Mouse (Mus musculus): ENCODE results near the gene Setd1a. TPM values are rescaled to one million over a fixed set of nuclear protein-coding genes. Genes with fewer than 3 reads are reported as not detected.
"Not testable (repeated sequence)": the region's sequence is repeated elsewhere in the genome, so short reads cannot be mapped to it uniquely, and the experiment has no call there.

The Setd1a gene
- total and polyA plus RNA-seq, 2 experiments from 2014 or later, result 16.4 to 18.0 TPM

DNA sequence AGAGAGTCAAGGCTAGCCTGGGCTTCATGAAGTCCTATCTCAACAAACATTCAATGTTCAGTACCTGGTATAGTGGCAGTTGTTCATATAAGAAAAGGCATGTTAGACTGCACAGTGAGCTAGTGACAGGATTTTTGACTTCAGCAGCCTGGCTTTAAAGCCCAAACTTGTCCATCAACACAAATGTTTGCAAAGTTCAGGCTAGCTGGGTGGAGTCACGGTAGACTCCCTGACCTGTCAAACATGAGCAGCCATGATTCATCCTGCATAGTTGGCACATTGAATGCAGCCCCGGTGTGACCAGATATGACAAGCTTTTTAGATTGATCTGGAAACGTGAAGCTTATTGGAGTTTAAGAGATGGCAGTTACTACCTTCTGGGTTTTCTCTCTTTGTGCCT lies 4.4 kb upstream of the Setd1a start:
- ATAC-seq (ENCODE audit: low FRiP score) (no peak), DNase-seq (ENCODE audit: low spot score) (no peak)
- Histone ChIP-seq H3K4me1 (ENCODE audit: insufficient read depth, low read length) (no peaks in the 10 kb centered on the region; the same call in 1 of the 2 replicates), H3K27me3 (ENCODE audit: insufficient read depth, low read length) (no peaks in the 10 kb centered on the region), H3K4me3 (ENCODE audit: low read depth, low read length) (no peak overlapping the region), H3K9ac (replicated peaks; ENCODE audit: low read length, poor library complexity, severe bottlenecking) (no peak overlapping the region), H3K9me3 (ENCODE audit: low read length) (no peaks in the 10 kb centered on the region), H3K27ac (ENCODE audit: low read depth, low read length) (no peak overlapping the region), H3K36me3 (ENCODE audit: insufficient read depth, low read length) (peaks cover 15% of the 10 kb centered on the region), H3K4me2 (ENCODE audit: low read depth, low read length, poor library complexity, severe bottlenecking) (no peak overlapping the region)
- 86% methylated on average over 3 of the region's 3 CpGs for WGBS
- no peak for TF ChIP-seq CTCF (IDR thresholded peaks at IDR 0.05)

DNA sequence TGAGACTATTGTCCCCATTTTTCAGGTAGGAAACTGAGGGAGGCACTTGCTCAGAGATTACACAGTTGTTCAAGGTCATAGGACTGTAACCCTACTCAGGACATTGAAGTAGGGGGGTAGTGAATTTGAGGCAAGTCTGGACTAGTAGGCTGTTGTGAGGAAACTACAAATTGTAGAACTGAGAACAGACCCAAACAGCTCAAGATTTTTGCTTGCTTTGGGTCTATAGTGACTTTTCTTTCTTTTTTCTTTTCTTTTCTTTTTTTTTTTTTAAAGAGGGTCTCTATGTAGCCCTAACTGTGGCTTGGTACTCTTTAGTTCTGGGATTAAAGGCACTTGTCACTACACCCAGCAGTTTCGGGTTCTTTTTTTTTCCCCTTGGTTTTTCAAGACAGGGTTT lies 3.9 kb upstream of the Setd1a start:
- Histone ChIP-seq H3K36me3 (ENCODE audit: insufficient read depth, low read length) (peaks cover 10% of the 10 kb centered on the region), H3K27ac (ENCODE audit: low read depth, low read length) (no peak overlapping the region), H3K4me2 (ENCODE audit: low read depth, low read length, poor library complexity, severe bottlenecking) (no peak overlapping the region), H3K9me3 (ENCODE audit: low read length) (no peaks in the 10 kb centered on the region), H3K9ac (replicated peaks; ENCODE audit: low read length, poor library complexity, severe bottlenecking) (no peak overlapping the region), H3K4me1 (ENCODE audit: insufficient read depth, low read length) (no peaks in the 10 kb centered on the region; the same call in 1 of the 2 replicates), H3K27me3 (ENCODE audit: insufficient read depth, low read length) (no peaks in the 10 kb centered on the region), H3K4me3 (ENCODE audit: low read depth, low read length) (no peak overlapping the region)
- ATAC-seq (ENCODE audit: low FRiP score) (no peak), DNase-seq (ENCODE audit: low spot score) (no peak)
- no peak for TF ChIP-seq CTCF (IDR thresholded peaks at IDR 0.05)
- WGBS, result 73% methylated on average over 1 of the region's 1 CpGs

DNA sequence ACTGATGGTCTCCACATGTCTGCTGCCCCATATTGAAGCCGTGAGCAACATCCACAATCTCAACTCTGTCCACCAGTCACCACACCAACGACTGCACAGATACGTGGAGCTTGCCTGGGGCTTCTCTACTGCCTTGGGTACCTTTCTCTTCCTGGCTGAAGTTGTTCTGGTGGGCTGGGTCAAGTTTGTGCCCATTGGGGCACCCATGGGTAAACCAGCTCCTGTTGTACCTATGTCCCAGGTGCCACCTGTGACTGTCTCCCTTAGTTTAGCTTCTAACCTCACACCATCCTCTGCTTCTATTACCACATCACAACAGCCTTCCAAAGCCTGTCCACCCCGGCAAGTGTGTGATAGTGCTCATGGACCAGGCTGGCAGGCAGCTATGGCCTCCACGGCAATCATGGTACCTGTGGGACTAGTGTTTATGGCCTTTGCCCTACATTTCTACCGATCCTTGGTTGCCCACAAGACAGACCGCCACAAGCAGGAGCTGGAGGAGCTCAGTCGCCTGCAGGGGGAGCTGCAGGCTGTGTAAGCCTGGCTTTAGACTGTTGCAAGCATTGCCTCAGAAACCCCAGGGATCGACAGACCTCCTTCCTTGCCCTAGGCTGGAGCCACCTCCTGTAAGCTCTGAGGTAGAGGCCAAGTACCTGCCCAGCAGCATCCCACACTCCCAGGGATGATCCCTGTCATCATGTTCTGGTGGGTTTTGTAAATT lies 2.6 kb upstream of the Setd1a start:
- 43% methylated on average over 9 of the region's 9 CpGs for WGBS
- no peak overlapping the region for H3K4me3 ChIP-seq (ENCODE audit: low read depth, low read length)
- no peak overlapping the region for H3K27ac ChIP-seq (ENCODE audit: low read depth, low read length)
- H3K4me1 ChIP-seq (ENCODE audit: insufficient read depth, low read length), result no peaks in the 10 kb centered on the region; the same call in 1 of the 2 replicates
- peak; percentile 80 for DNase-seq (ENCODE audit: low spot score)
- H3K9ac ChIP-seq (replicated peaks; ENCODE audit: low read length, poor library complexity, severe bottlenecking), result no peak overlapping the region
- no peaks in the 10 kb centered on the region for H3K36me3 ChIP-seq (ENCODE audit: insufficient read depth, low read length)
- no peaks in the 10 kb centered on the region for H3K9me3 ChIP-seq (ENCODE audit: low read length)
- no peak for ATAC-seq (ENCODE audit: low FRiP score)
- peak; percentile 73 for TF ChIP-seq CTCF (IDR thresholded peaks at IDR 0.05)
- no peak overlapping the region for H3K4me2 ChIP-seq (ENCODE audit: low read depth, low read length, poor library complexity, severe bottlenecking)
- no peaks in the 10 kb centered on the region for H3K27me3 ChIP-seq (ENCODE audit: insufficient read depth, low read length)

DNA sequence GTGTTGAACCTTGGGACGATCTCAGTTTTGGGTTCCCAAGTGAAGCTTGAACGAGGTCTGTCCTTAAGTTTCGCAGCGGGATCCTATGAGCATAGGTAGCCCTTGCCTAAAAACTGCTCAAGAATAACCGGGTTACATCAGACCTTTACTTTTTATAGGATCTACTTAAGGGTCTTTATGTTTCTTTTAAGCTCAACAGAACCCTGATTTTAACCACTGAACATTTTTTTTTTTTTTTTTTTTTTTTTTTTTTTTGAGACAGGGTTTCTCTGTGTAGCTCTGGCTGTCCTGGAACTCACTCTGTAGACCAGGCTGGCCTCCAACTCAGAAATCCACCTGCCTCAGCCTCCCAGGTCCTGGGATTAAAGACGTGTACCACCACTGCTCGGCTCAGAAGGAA lies 633 bp upstream of the Setd1a start:
- peaks cover 11% of the 10 kb centered on the region for H3K36me3 ChIP-seq (ENCODE audit: insufficient read depth, low read length)
- peak overlapping the region; percentile 99 for H3K27ac ChIP-seq (ENCODE audit: low read depth, low read length)
- H3K4me3 ChIP-seq (ENCODE audit: low read depth, low read length), result peak overlapping the region; percentile 78
- not testable (repeated sequence) for ATAC-seq (ENCODE audit: low FRiP score); H3K27me3 ChIP-seq (ENCODE audit: insufficient read depth, low read length); DNase-seq (ENCODE audit: low spot score); H3K4me1 ChIP-seq (ENCODE audit: insufficient read depth, low read length); H3K9me3 ChIP-seq (ENCODE audit: low read length)
- peak overlapping the region; percentile 89 for H3K4me2 ChIP-seq (ENCODE audit: low read depth, low read length, poor library complexity, severe bottlenecking)
- 73% methylated on average over 7 of the region's 7 CpGs for WGBS
- H3K9ac ChIP-seq (replicated peaks; ENCODE audit: low read length, poor library complexity, severe bottlenecking), result peak overlapping the region; percentile 90

DNA sequence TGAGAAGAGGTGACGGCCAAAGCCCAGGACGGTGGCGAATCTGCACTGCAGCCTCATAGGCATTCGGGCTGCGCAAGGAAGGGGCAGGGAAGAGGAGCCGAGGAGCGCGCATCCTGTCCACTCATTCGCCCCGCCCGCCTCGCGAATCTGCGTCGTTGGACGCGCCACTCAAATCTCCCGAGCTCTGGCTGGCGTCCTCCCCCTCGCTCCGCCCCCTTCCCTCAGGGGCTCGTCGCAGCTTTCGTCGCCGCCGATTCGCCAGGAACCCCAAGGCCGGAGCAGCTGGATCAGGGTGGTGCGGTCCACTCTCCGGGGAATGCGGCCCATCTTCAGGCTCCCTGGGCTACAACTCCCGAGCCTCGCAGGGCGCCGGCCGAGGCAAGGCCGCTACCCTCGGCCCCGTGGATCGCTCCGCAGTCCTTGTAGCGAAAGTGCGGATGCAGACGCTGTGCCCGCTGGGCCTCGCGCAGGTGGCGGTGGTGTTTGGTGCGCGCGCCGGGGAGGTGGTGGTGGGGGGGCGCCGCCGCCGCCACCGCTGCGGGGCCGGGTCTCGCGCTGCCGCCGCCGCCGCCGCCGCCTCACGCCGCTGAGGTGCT lies 506 bp downstream of the Setd1a start:
- no peaks in the 10 kb centered on the region for H3K9me3 ChIP-seq (ENCODE audit: low read length)
- under 1% methylated on average over 46 of the region's 70 CpGs for WGBS
- no peaks in the 10 kb centered on the region for H3K27me3 ChIP-seq (ENCODE audit: insufficient read depth, low read length)
- peak overlapping the region; percentile 99 for H3K27ac ChIP-seq (ENCODE audit: low read depth, low read length)
- H3K4me3 ChIP-seq (ENCODE audit: low read depth, low read length), result peak overlapping the region; percentile 78
- peak overlapping the region; percentile 90 for H3K9ac ChIP-seq (replicated peaks; ENCODE audit: low read length, poor library complexity, severe bottlenecking)
- DNase-seq (ENCODE audit: low spot score) (peak; percentile 97), ATAC-seq (ENCODE audit: low FRiP score) (peak; percentile 92)
- peak overlapping the region; percentile 89 for H3K4me2 ChIP-seq (ENCODE audit: low read depth, low read length, poor library complexity, severe bottlenecking)
- H3K4me1 ChIP-seq (ENCODE audit: insufficient read depth, low read length), result no peaks in the 10 kb centered on the region
- peaks cover 16% of the 10 kb centered on the region for H3K36me3 ChIP-seq (ENCODE audit: insufficient read depth, low read length)
- TF ChIP-seq CTCF (IDR thresholded peaks at IDR 0.05), result no peak

Data from midbrain, postnatal 0 days (tissue).